Mouse (Mus musculus): ENCODE results near the gene Tnpo2.

GRCm38 (mm10) chr8:85037366-85037680 lies 608 bp downstream of the Tnpo2 start:
- TF ChIP-seq CTCF (IDR thresholded peaks at IDR 0.05) (no peak), POLR2A (IDR thresholded peaks at IDR 0.05; ENCODE audit: insufficient read depth, low read depth, low read length) (no peak)

Data from heart, adult 2 months (tissue).